Mouse (Mus musculus) MEL (cell line): ENCODE measurements around the gene Gm3045. TPM values are rescaled to one million over a fixed set of nuclear protein-coding genes. Genes with fewer than 3 reads are reported as not detected.

Experiments used
- DNase-seq: peaks from one replicate; pipeline ENCODE4 v3.0.0; 2011; ENCODE audit warnings: low read depth, low spot score
- H3K27ac ChIP-seq: 2 replicates; pipeline ENCODE4 v1.5.1; 2012; ENCODE audit warnings: low read depth, mild to moderate bottlenecking, control low read depth, low read length, moderate library complexity; ENCODE audit not compliant: control insufficient read depth
- H3K27me3 ChIP-seq, 2 experiments: fragments of 150-350 bp in 1 of 2; sonication (generic) in 1 of 2; 2 replicates each; pipeline ENCODE4 v1.6.1; 2012; ENCODE audit warnings: low read length in 2 of 2, mild to moderate bottlenecking in 2 of 2, improper control_type of control experiment in 1 of 2, moderate library complexity in 1 of 2; ENCODE audit not compliant: insufficient read depth in 2 of 2, control insufficient read depth in 1 of 2
- H3K36me3 ChIP-seq, 2 experiments: 2 replicates each; pipeline ENCODE4 v1.6.1; 2012 to 2014; ENCODE audit warnings: low read length in 2 of 2, improper control_type of control experiment in 1 of 2, inconsistent platforms in 1 of 2, mild to moderate bottlenecking in 1 of 2; ENCODE audit not compliant: insufficient read depth in 2 of 2, control insufficient read depth in 1 of 2
- H3K4me1 ChIP-seq, 2 experiments: fragments of 150-350 bp in 1 of 2; sonication (generic) in 1 of 2; 2 replicates each; pipeline ENCODE4 v1.6.1; 2012; ENCODE audit warnings: low read length in 2 of 2, improper control_type of control experiment in 1 of 2, mild to moderate bottlenecking in 1 of 2; ENCODE audit not compliant: insufficient read depth in 2 of 2, control insufficient read depth in 1 of 2
- H3K4me3 ChIP-seq, 2 experiments: fragments of 150-350 bp in 1 of 2; sonication (generic) in 1 of 2; 2 replicates each; pipeline ENCODE4 v1.5.1; 2012; ENCODE audit warnings: low read depth in 2 of 2, low read length in 2 of 2, mild to moderate bottlenecking in 2 of 2, moderate library complexity in 2 of 2, control low read depth in 1 of 2, improper control_type of control experiment in 1 of 2; ENCODE audit not compliant: control insufficient read depth in 1 of 2, insufficient read depth in 1 of 2
- H3K79me2 ChIP-seq: 2 replicates; pipeline ENCODE4 v1.6.1; 2012; ENCODE audit warnings: mild to moderate bottlenecking, low read length, moderate library complexity; ENCODE audit not compliant: control insufficient read depth, poor library complexity, insufficient read depth
- H3K9ac ChIP-seq: 2 replicates; pipeline ENCODE4 v1.6.1; 2012; ENCODE audit warnings: low read depth, mild to moderate bottlenecking, control low read depth, low read length, moderate library complexity; ENCODE audit not compliant: control insufficient read depth, poor library complexity, severe bottlenecking
- H3K9me3 ChIP-seq: fragments of 150-350 bp; sonication (generic); replicated peaks from 2 replicates; pipeline ENCODE4 v1.6.1; 2012; ENCODE audit warnings: mild to moderate bottlenecking, low read length, improper control_type of control experiment, moderate library complexity; ENCODE audit not compliant: insufficient read depth
- CHD2 ChIP-seq: IDR thresholded peaks from 2 replicates; pipeline ENCODE4 v1.6.1; 2011; ENCODE audit warnings: low read length, improper control_type of control experiment
- CTCF ChIP-seq, 3 experiments: IDR thresholded peaks in 2 of 3; conservative IDR thresholded peaks in 1 of 3; 2 replicates each; pipeline ENCODE4 v1.5.1; 2011 to 2012; ENCODE audit warnings: low read length in 3 of 3, low read depth in 2 of 3, mild to moderate bottlenecking in 2 of 3, improper control_type of control experiment in 1 of 3, inconsistent platforms in 1 of 3, mixed read lengths in 1 of 3, moderate library complexity in 1 of 3; ENCODE audit not compliant: control insufficient read depth in 1 of 3, insufficient read depth in 1 of 3, poor library complexity in 1 of 3, severe bottlenecking in 1 of 3
- E2F4 ChIP-seq: IDR thresholded peaks from 2 replicates; pipeline ENCODE4 v1.6.1; 2011; ENCODE audit warnings: low read depth, low read length, improper control_type of control experiment, borderline replicate concordance
- EP300 ChIP-seq, 2 experiments: IDR thresholded peaks; 2 replicates each; pipeline ENCODE4 v1.6.1; 2011; ENCODE audit warnings: improper control_type of control experiment in 2 of 2, low read length in 2 of 2, low read depth in 1 of 2, mild to moderate bottlenecking in 1 of 2
- GATA1 ChIP-seq: IDR thresholded peaks from 2 replicates; pipeline ENCODE4 v1.6.1; 2011; ENCODE audit warnings: low read depth, low read length, improper control_type of control experiment
- MAX ChIP-seq: IDR thresholded peaks from 2 replicates; pipeline ENCODE4 v1.6.1; 2011; ENCODE audit warnings: low read length, improper control_type of control experiment
- MXI1 ChIP-seq: IDR thresholded peaks from 2 replicates; pipeline ENCODE4 v1.6.1; 2011; ENCODE audit warnings: mild to moderate bottlenecking, low read depth, low read length, improper control_type of control experiment
- NELFE ChIP-seq: IDR thresholded peaks from 2 replicates; pipeline ENCODE4 v1.6.1; 2011; ENCODE audit warnings: low read depth, low read length, improper control_type of control experiment
- POLR2AphosphoS2 ChIP-seq: IDR thresholded peaks from 2 replicates; pipeline ENCODE4 v1.6.1; 2011; ENCODE audit warnings: low read length, improper control_type of control experiment
- SIN3A ChIP-seq: IDR thresholded peaks from 2 replicates; pipeline ENCODE4 v1.6.1; 2012; ENCODE audit warnings: low read length, improper control_type of control experiment, inconsistent platforms
- TAL1 ChIP-seq: IDR thresholded peaks from 2 replicates; pipeline ENCODE4 v1.6.1; 2012; ENCODE audit warnings: mild to moderate bottlenecking, inconsistent platforms, low read length, moderate library complexity, mixed read lengths
- UBTF ChIP-seq: IDR thresholded peaks from 2 replicates; pipeline ENCODE4 v1.6.1; 2012; ENCODE audit warnings: low read depth, mild to moderate bottlenecking, inconsistent platforms, low read length, improper control_type of control experiment, moderate library complexity, borderline replicate concordance; ENCODE audit not compliant: insufficient read depth
- ZNF384 ChIP-seq: IDR thresholded peaks from 2 replicates; pipeline ENCODE4 v1.6.1; 2012; ENCODE audit warnings: low read depth, mild to moderate bottlenecking, inconsistent platforms, low read length, improper control_type of control experiment
- polyA plus RNA-seq, 2 experiments: library from polyadenylated mRNA; stranded (reverse) in 1 of 2; unstranded in 1 of 2; fragments of >175 nt in 1 of 2; fragments of >200 nt in 1 of 2; gene quantifications; 2 replicates each; pipeline versions ENCODE4 v1.2.1 to v1.2.4; 2012; ENCODE audit warnings: low replicate concordance in 2 of 2, low read depth in 1 of 2; ENCODE audit not compliant: insufficient read length in 2 of 2, insufficient read depth in 1 of 2, missing spikeins in 1 of 2
- total RNA-seq: library from RNA; depleted of rRNA; stranded (reverse); fragments of 300-350 nt; gene quantifications from 2 replicates; pipeline ENCODE4 v1.2.3, GENCODE M21; 2012

The Gm3045 gene
- total and polyA plus RNA-seq, 3 experiments, result not detected

- Histone ChIP-seq H3K4me3 (no peak overlapping the region), H3K36me3 (no peaks in the 10 kb centered on the region), H3K27me3 (no peaks in the 10 kb centered on the region), H3K4me1 (no peaks in the 10 kb centered on the region), H3K9ac (no peak overlapping the region), H3K27ac (no peak overlapping the region), H3K9me3 (no peaks in the 10 kb centered on the region), H3K79me2 (no peaks in the 10 kb centered on the region)
- no peak for TF ChIP-seq UBTF
- TF ChIP-seq CTCF (IDR thresholded peaks at IDR 0.05 in 2 of 3, conservative IDR thresholded peaks at IDR 0.05 in 1 of 3; ENCODE audit: control insufficient read depth in 1 of 3, insufficient read depth in 1 of 3, low read depth in 2 of 3, low read length in 3 of 3, poor library complexity in 1 of 3, severe bottlenecking in 1 of 3), result 0 out of 6 replicates have a peak, but pooled peaks of 1 of the 3 experiments have one; percentile 5
- no peak for TF ChIP-seq CHD2
- DNase-seq, result no peak
These were observed 2.5 kb downstream of the Gm3045 start for GRCm38 (mm10) chr13:56428724-56429500.

- no peaks in the 10 kb centered on the region for H3K79me2 ChIP-seq
- no peaks in the 10 kb centered on the region for H3K9me3 ChIP-seq
- H3K9ac ChIP-seq, result no peak overlapping the region
- DNase-seq, result no peak
- H3K27me3 ChIP-seq, result no peaks in the 10 kb centered on the region
- no peak overlapping the region for H3K27ac ChIP-seq
- H3K4me3 ChIP-seq, result no peak overlapping the region
- no peaks in the 10 kb centered on the region for H3K36me3 ChIP-seq
- TF ChIP-seq E2F4 (no peak), MXI1 (no peak), POLR2AphosphoS2 (no peak), TAL1 (no peak), GATA1 (no peak), NELFE (no peak), MAX (no peak), ZNF384 (no peak), UBTF (no peak), EP300 (IDR thresholded peaks at IDR 0.05; ENCODE audit: low read depth in 1 of 2, low read length in 2 of 2) (no peak)
- no peaks in the 10 kb centered on the region for H3K4me1 ChIP-seq
These were observed 6.1 kb downstream of the Gm3045 start for GRCm38 (mm10) chr13:56432496-56432895.

GRCm38 (mm10) chr13:56433466-56433865, 7.1 kb downstream of the Gm3045 start:
- Histone ChIP-seq H3K27me3 (no peaks in the 10 kb centered on the region), H3K27ac (no peak overlapping the region), H3K4me1 (no peaks in the 10 kb centered on the region), H3K9me3 (no peaks in the 10 kb centered on the region), H3K9ac (no peak overlapping the region)
- peak in 1 of 3 experiments; percentile 16; a peak in 1 of 6 replicates for TF ChIP-seq CTCF (IDR thresholded peaks at IDR 0.05 in 2 of 3, conservative IDR thresholded peaks at IDR 0.05 in 1 of 3; ENCODE audit: control insufficient read depth in 1 of 3, insufficient read depth in 1 of 3, low read depth in 2 of 3, low read length in 3 of 3, poor library complexity in 1 of 3, severe bottlenecking in 1 of 3)
- TF ChIP-seq SIN3A, result no peak
- TF ChIP-seq, all 39 proteins: peak for 1
- Histone ChIP-seq H3K4me3 (no peak overlapping the region), H3K36me3 (no peaks in the 10 kb centered on the region), H3K79me2 (no peaks in the 10 kb centered on the region)
- DNase-seq, result no peak
